Mouse (Mus musculus): Measurements from ENCODE around the gene Tmem234. TPM values are rescaled to one million over a fixed set of nuclear protein-coding genes. Genes with fewer than 3 reads are reported as not detected.

Tmem234 gene
- polyA plus RNA-seq, 1 experiment from 2014 or later = 198 TPM

Small RNAs within 50 kb of the gene (microRNA-seq; reads per million reads assigned to microRNA genes)
- gene Mir8119 = not detected

Other genes starting within 250 kb of the Tmem234 start
- 18.2 and 20.2 TPM in 2 replicates for gene Zbtb8a, start 222.6 kb upstream of the Tmem234 start, polyA plus RNA-seq (2015; fragmentation: Nextera tagmentation; extraction: Ambion mirVana)
- 14.2 and 15.8 TPM in 2 replicates for gene Zbtb8b, start 159.8 kb upstream of the Tmem234 start, polyA plus RNA-seq (2015; fragmentation: Nextera tagmentation; extraction: Ambion mirVana)
- 32.7 and 34.0 TPM in 2 replicates for gene Bsdc1, start 139.1 kb upstream of the Tmem234 start, polyA plus RNA-seq (2015; fragmentation: Nextera tagmentation; extraction: Ambion mirVana)
- gene Tssk3, start 109.6 kb upstream of the Tmem234 start, polyA plus RNA-seq (2015; fragmentation: Nextera tagmentation; extraction: Ambion mirVana) = 0.19 and 0.27 TPM in 2 replicates
- gene Fam229a, start 109.5 kb upstream of the Tmem234 start, polyA plus RNA-seq (2015; fragmentation: Nextera tagmentation; extraction: Ambion mirVana) = 0.38 and 0.93 TPM in 2 replicates
- 1,442 and 1,675 TPM in 2 replicates for gene Marcksl1, start 87.1 kb upstream of the Tmem234 start, polyA plus RNA-seq (2015; fragmentation: Nextera tagmentation; extraction: Ambion mirVana)
- 77.8 and 119 TPM in 2 replicates for gene Hdac1, start 58.0 kb upstream of the Tmem234 start, polyA plus RNA-seq (2015; fragmentation: Nextera tagmentation; extraction: Ambion mirVana)
- 11.2 and 99.1 TPM in 2 replicates for gene Lck, start 27.0 kb upstream of the Tmem234 start, polyA plus RNA-seq (2015; fragmentation: Nextera tagmentation; extraction: Ambion mirVana)
- 1.3 TPM in 1 of 2 replicates, not detected in the other for gene Fam167b, start 22.1 kb upstream of the Tmem234 start, polyA plus RNA-seq (2015; fragmentation: Nextera tagmentation; extraction: Ambion mirVana)
- 205 and 232 TPM in 2 replicates for gene Eif3i, start within 50 bp of the Tmem234 start, polyA plus RNA-seq (2015; fragmentation: Nextera tagmentation; extraction: Ambion mirVana)
- 2.5 and 3.8 TPM in 2 replicates for gene Dcdc2b, start 13.6 kb downstream of the Tmem234 start, polyA plus RNA-seq (2015; fragmentation: Nextera tagmentation; extraction: Ambion mirVana)
- gene Iqcc, start 18.4 kb downstream of the Tmem234 start, polyA plus RNA-seq (2015; fragmentation: Nextera tagmentation; extraction: Ambion mirVana) = 32.7 and 34.5 TPM in 2 replicates
- 155 and 168 TPM in 2 replicates for gene Ccdc28b, start 23.3 kb downstream of the Tmem234 start, polyA plus RNA-seq (2015; fragmentation: Nextera tagmentation; extraction: Ambion mirVana)
- gene Txlna, start 40.4 kb downstream of the Tmem234 start, polyA plus RNA-seq (2015; fragmentation: Nextera tagmentation; extraction: Ambion mirVana) = 37.3 and 51.0 TPM in 2 replicates
- gene Kpna6, start 72.1 kb downstream of the Tmem234 start, polyA plus RNA-seq (2015; fragmentation: Nextera tagmentation; extraction: Ambion mirVana) = 17.4 and 17.9 TPM in 2 replicates
- 13.9 and 15.4 TPM in 2 replicates for gene Tmem39b, start 96.2 kb downstream of the Tmem234 start, polyA plus RNA-seq (2015; fragmentation: Nextera tagmentation; extraction: Ambion mirVana)
- gene Khdrbs1, start 141.6 kb downstream of the Tmem234 start, polyA plus RNA-seq (2015; fragmentation: Nextera tagmentation; extraction: Ambion mirVana) = 105 and 106 TPM in 2 replicates
- gene Ptp4a2, start 210.6 kb downstream of the Tmem234 start, polyA plus RNA-seq (2015; fragmentation: Nextera tagmentation; extraction: Ambion mirVana) = 217 and 247 TPM in 2 replicates